23 mouse cellular contexts compared by ENCODE assay signal in genomic region chr11:5138642-5139041, GRCm38 (mm10). TPM values are rescaled to one million over a fixed set of nuclear protein-coding genes. Genes with fewer than 3 reads are reported as not detected.
A peak's percentile ranks its signal among the peaks of the same experiment; 100 is the strongest.
DNase-seq lines count a peak whose midpoint lies in the region; ATAC-seq and TF ChIP-seq lines count a peak whose summit lies in the region.
"Had no signal": no experiment of that assay in that cellular context is flagged by ENCODE, and none has a peak within 500 bp of the region (broad histone marks: within the 10 kb centered on the region; RNA-seq: fewer than 3 reads in every experiment).

No protein-coding gene starts in this region.

- H3K27me3 ChIP-seq in intestine, embryonic 16.5 days (replicated peaks; ENCODE audit: control insufficient read depth, insufficient read depth, low read length), result no peaks in the 10 kb centered on the region
- H3K27me3 ChIP-seq in lung, postnatal 0 days (replicated peaks; ENCODE audit: insufficient read depth, low read length), result no peaks in the 10 kb centered on the region
- no peaks in the 10 kb centered on the region for H3K27me3 ChIP-seq in small intestine, adult 2 months (ENCODE audit: control insufficient read depth, insufficient read depth, low read length)
- H3K27me3 ChIP-seq: hindbrain, embryonic 15.5 days; liver, embryonic 15.5 days; midbrain, embryonic 13.5 days; neural tube, embryonic 12.5 days had no signal

- TF ChIP-seq EP300 in lung, postnatal 0 days (IDR thresholded peaks at IDR 0.05), result no peak

- peak overlapping the region; percentile 67 for H3K27ac ChIP-seq in intestine, embryonic 16.5 days (ENCODE audit: low read length)
- peak overlapping the region; percentile 63 for H3K27ac ChIP-seq in lung, postnatal 0 days (ENCODE audit: low read length)
- H3K27ac ChIP-seq in small intestine, adult 2 months (ENCODE audit: insufficient read depth, low read depth, low read length), result peak overlapping the region; percentile 77
- H3K27ac ChIP-seq: hindbrain, embryonic 15.5 days; kidney, postnatal 0 days; left cerebral cortex, adult 2 months; liver, embryonic 15.5 days; midbrain, embryonic 13.5 days; neural tube, embryonic 12.5 days had no signal

- H3K4me2 ChIP-seq in intestine, embryonic 16.5 days (ENCODE audit: low read depth, low read length), result peak overlapping the region; percentile 11; the same call in 1 of the 2 replicates
- H3K4me2 ChIP-seq in lung, postnatal 0 days (replicated peaks; ENCODE audit: low read depth, low read length), result no peak overlapping the region
- H3K4me2 ChIP-seq: hindbrain, embryonic 15.5 days; midbrain, embryonic 13.5 days; neural tube, embryonic 12.5 days had no signal

- 51% methylated on average over 2 of the region's 2 CpGs for WGBS in intestine, embryonic 16.5 days
- 43% methylated on average over 2 of the region's 2 CpGs for WGBS in lung, postnatal 0 days
- 66% methylated on average over 2 of the region's 2 CpGs for WGBS in small intestine, adult 2 months

- peak overlapping the region; percentile 32; the same call in 1 of the 2 replicates for H3K9ac ChIP-seq in intestine, embryonic 16.5 days (ENCODE audit: low read depth, low read length)
- no peak overlapping the region for H3K9ac ChIP-seq in lung, postnatal 0 days (replicated peaks; ENCODE audit: low read depth)
- H3K9ac ChIP-seq: hindbrain, embryonic 15.5 days; liver, embryonic 15.5 days; midbrain, embryonic 13.5 days had no signal

- no peak overlapping the region for H3K4me3 ChIP-seq in intestine, embryonic 16.5 days (ENCODE audit: low read length)
- H3K4me3 ChIP-seq in lung, postnatal 0 days (ENCODE audit: low read depth, low read length), result no peak overlapping the region
- no peak overlapping the region for H3K4me3 ChIP-seq in small intestine, adult 2 months (ENCODE audit: low read depth, low read length)
- H3K4me3 ChIP-seq: hindbrain, embryonic 15.5 days; left cerebral cortex, adult 2 months; liver, embryonic 15.5 days; midbrain, embryonic 13.5 days; neural tube, embryonic 12.5 days had no signal

- TF ChIP-seq CTCF in lung, postnatal 0 days (IDR thresholded peaks at IDR 0.05), result no peak
- TF ChIP-seq CTCF in small intestine, adult 2 months (IDR thresholded peaks at IDR 0.05; ENCODE audit: extremely low read depth, insufficient read length, insufficient replicate concordance, low read depth, low read length), result no peak

- DNase-seq in NIH3T3 (ENCODE audit: low read depth), result peak; percentile 67
- DNase-seq in lung, postnatal 0 days (ENCODE audit: low spot score), result peak; percentile 68
- DNase-seq in adrenal gland, postnatal 10 days, result no peak
- no peak for DNase-seq in gastrocnemius, adult 18-20 months (ENCODE audit: low spot score)
- DNase-seq: adrenal gland, postnatal 36 days; cerebellum, adult 9-10 months; gastrocnemius, postnatal 14 days; kidney, adult 2 months; layer of hippocampus, adult 9-11 months; right cerebral cortex, postnatal 14 days; spleen, adult 18-20 months; thymus, adult 2 months had no signal

- H3K9me3 ChIP-seq in intestine, embryonic 16.5 days (ENCODE audit: control insufficient read depth, low read length), result no peaks in the 10 kb centered on the region
- H3K9me3 ChIP-seq in lung, postnatal 0 days (ENCODE audit: low read length), result no peaks in the 10 kb centered on the region
- H3K9me3 ChIP-seq: hindbrain, embryonic 15.5 days; liver, embryonic 15.5 days; midbrain, embryonic 13.5 days; neural tube, embryonic 12.5 days had no signal

- TF ChIP-seq POLR2A in small intestine, adult 2 months (IDR thresholded peaks at IDR 0.05; ENCODE audit: low read depth, low read length), result no peak

- no peak for ATAC-seq in intestine, embryonic 16.5 days
- peak; percentile 56 for ATAC-seq in lung, postnatal 0 days
- no peak for ATAC-seq in inflammation-experienced regulatory T-cells, adult 6 months
- ATAC-seq in activated CD4-positive, CD25-positive, alpha-beta regulatory T cell, adult 4 months, result no peak
- ATAC-seq: forebrain, embryonic 16.5 days; midbrain, embryonic 13.5 days had no signal

- H3K36me3 ChIP-seq in intestine, embryonic 16.5 days (ENCODE audit: control insufficient read depth, insufficient read depth, low read length), result no peaks in the 10 kb centered on the region
- H3K36me3 ChIP-seq in lung, postnatal 0 days (ENCODE audit: insufficient read depth, low read length), result no peaks in the 10 kb centered on the region
- H3K36me3 ChIP-seq in small intestine, adult 2 months (ENCODE audit: control insufficient read depth, insufficient read depth, low read length), result no peaks in the 10 kb centered on the region
- H3K36me3 ChIP-seq: hindbrain, embryonic 15.5 days; liver, embryonic 15.5 days; midbrain, embryonic 13.5 days; neural tube, embryonic 12.5 days had no signal

- peaks cover 43% of the 10 kb centered on the region for H3K4me1 ChIP-seq in intestine, embryonic 16.5 days (ENCODE audit: control insufficient read depth, insufficient read depth, low read length)
- H3K4me1 ChIP-seq in lung, postnatal 0 days (ENCODE audit: insufficient read depth, low read depth, low read length), result peaks cover 19% of the 10 kb centered on the region
- H3K4me1 ChIP-seq in small intestine, adult 2 months (ENCODE audit: control insufficient read depth, insufficient read depth, insufficient read length, low read length), result peaks cover 11% of the 10 kb centered on the region; the same call in 1 of the 2 replicates

RNA-seq across cellular contexts. Expression of gene Emid1, which starts 13.4 kb away (rescaled TPM):
- polyA plus RNA-seq in intestine, embryonic 16.5 days (2015; fragmentation: Nextera tagmentation; extraction: Ambion mirVana), result 112 and 120 TPM in 2 replicates
- polyA plus RNA-seq in lung, postnatal 0 days (2015; fragmentation: Nextera tagmentation; extraction: Ambion mirVana), result 63.3 and 67.5 TPM in 2 replicates
- 16.9 and 34.7 TPM in 2 replicates for polyA plus RNA-seq in small intestine, adult 2 months (2012; rRNA removed)
- 1 to 10 TPM; 8.7 to 9.4 TPM for total RNA-seq in adrenal gland, postnatal 10 days (2021)
- total RNA-seq in gastrocnemius, adult 18-20 months (2021), result 1 to 10 TPM; 7.7 to 8.9 TPM
- under 1 TPM in 1 of 3 experiments, not detected in 2; 0.83 TPM for polyA plus RNA-seq in inflammation-experienced regulatory T-cells, adult 6 months (2017; shearing (Covaris generic))
- not detected for polyA plus RNA-seq in activated CD4-positive, CD25-positive, alpha-beta regulatory T cell, adult 4 months (2017; shearing (Covaris generic))

RNA-seq across cellular contexts. Expression of gene Ewsr1, which starts 39.6 kb away (rescaled TPM):
- polyA plus RNA-seq in intestine, embryonic 16.5 days (2015; fragmentation: Nextera tagmentation; extraction: Ambion mirVana), result 499 and 529 TPM in 2 replicates
- polyA plus RNA-seq in lung, postnatal 0 days (2015; fragmentation: Nextera tagmentation; extraction: Ambion mirVana), result 274 and 290 TPM in 2 replicates
- polyA plus RNA-seq in small intestine, adult 2 months (2012; rRNA removed), result 305 and 396 TPM in 2 replicates
- total RNA-seq in adrenal gland, postnatal 10 days (2021), result 100 to 1,000 TPM; 218 to 322 TPM
- 10 to 100 TPM; 68.9 to 74.1 TPM for total RNA-seq in gastrocnemius, adult 18-20 months (2021)
- 100 to 1,000 TPM; 136 to 174 (median 140) TPM for polyA plus RNA-seq in inflammation-experienced regulatory T-cells, adult 6 months (2017; shearing (Covaris generic))
- 100 to 1,000 TPM; 143 to 144 TPM for polyA plus RNA-seq in activated CD4-positive, CD25-positive, alpha-beta regulatory T cell, adult 4 months (2017; shearing (Covaris generic))

RNA-seq across cellular contexts. Expression of gene Rhbdd3, which starts 39.9 kb away (rescaled TPM):
- 27.8 and 32.5 TPM in 2 replicates for polyA plus RNA-seq in intestine, embryonic 16.5 days (2015; fragmentation: Nextera tagmentation; extraction: Ambion mirVana)
- 17.0 and 19.4 TPM in 2 replicates for polyA plus RNA-seq in lung, postnatal 0 days (2015; fragmentation: Nextera tagmentation; extraction: Ambion mirVana)
- 16.2 and 22.1 TPM in 2 replicates for polyA plus RNA-seq in small intestine, adult 2 months (2012; rRNA removed)
- 10 to 100 TPM; 18.5 to 24.5 TPM for total RNA-seq in adrenal gland, postnatal 10 days (2021)
- total RNA-seq in gastrocnemius, adult 18-20 months (2021), result 10 to 100 TPM; 29.2 to 36.9 TPM
- polyA plus RNA-seq in inflammation-experienced regulatory T-cells, adult 6 months (2017; shearing (Covaris generic)), result 1 to 10 TPM; 3.3 to 4.6 (median 4.6) TPM
- 1 to 10 TPM; 5.6 to 5.9 TPM for polyA plus RNA-seq in activated CD4-positive, CD25-positive, alpha-beta regulatory T cell, adult 4 months (2017; shearing (Covaris generic))

Comparison
In these comparisons a context has a peak if more than half of its experiments do, and no peak if none do; other contexts are left out.
1. DNase-seq: peak in NIH3T3 (single experiment) and lung, postnatal 0 days (single experiment); none in adrenal gland, postnatal 10 days (single experiment) and gastrocnemius, adult 18-20 months (single experiment).
2. Peak in every context shown above with its lines, with median percentiles within 50 percentile points of each other: H3K27ac ChIP-seq.